Mouse (Mus musculus): ENCODE measurements around the gene Map1a.

GRCm38 (mm10) chr2:121354820-121355592 lies 65.6 kb downstream of the Map1a start, which contains the start of gene Ppip5k1:
- no peak for TF ChIP-seq POLR2A (IDR thresholded peaks at IDR 0.05; ENCODE audit: low read depth, low read length)
- peak; percentile 93 for TF ChIP-seq CTCF (conservative IDR thresholded peaks at IDR 0.05; ENCODE audit: insufficient read depth, insufficient read length, low read depth, low read length)

All from kidney, adult 2 months (tissue).